Mouse (Mus musculus): ENCODE measurements at regions not wholly inside any gene's neighbourhood (a gene's known extent, or its start where the extent isn't known, plus 50 kb on each side); places are given as distances from the start of the nearest gene placed in this dataset.
A peak's percentile ranks its signal among the peaks of the same experiment; 100 is the strongest.

DNA sequence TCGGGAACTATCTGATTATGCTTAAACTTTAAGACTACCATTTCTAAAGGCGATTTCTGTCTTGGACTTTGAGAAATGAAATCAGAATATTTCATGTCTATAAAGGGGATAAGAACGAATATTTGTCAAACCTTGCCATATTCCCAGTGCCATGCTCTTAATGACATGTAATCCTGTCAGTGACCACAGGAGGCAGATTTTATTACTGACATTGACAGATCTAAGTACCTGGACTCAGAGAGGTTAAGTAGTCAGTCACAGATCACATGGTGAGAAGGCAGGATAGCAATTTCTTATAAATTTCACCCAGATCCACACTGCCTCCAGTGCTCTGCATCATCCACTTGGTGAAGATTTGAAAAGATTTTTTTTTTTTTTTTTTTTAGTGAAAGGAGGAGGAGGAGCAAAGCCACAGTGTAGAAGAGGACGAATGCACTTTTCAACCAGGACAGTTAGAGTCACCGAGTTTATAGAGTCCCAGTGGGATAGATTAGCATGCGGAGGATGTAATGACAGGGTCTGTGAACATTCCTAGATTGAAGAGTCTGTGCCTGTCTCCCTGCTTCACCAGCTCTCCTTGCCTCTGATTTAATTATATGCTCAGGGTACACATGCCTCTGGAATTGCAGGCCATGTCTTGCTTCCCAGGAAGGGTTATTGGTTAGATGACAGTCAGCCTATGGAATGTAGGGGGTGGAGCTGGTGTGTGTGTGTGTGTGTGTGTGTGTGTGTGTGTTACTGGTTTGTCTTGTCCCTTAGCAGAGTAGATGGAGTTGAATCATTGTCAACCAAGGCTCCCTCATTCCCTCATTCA, 1379.7 kb downstream of the Gsdmc2 start:
- CTCF ChIA-PET: interaction anchor here (1.0 to 1.6 kb wide), 2 partner anchors 16 to 473 kb away, joined by 3 to 4 read pairs; no protein-coding TSS in a partner anchor
- in situ Hi-C loops (cut with MboI; ENCODE audit: low pct_unique_long_range_greater_than_20kb): no loop called here
- H3K27me3 ChIP-seq: no peaks in the 10 kb centered on the region
- no peak for DNase-seq (ENCODE audit: low read depth, low spot score)
- ATAC-seq: peak; percentile 61
- peak; percentile 16 for TF ChIP-seq CTCF (IDR thresholded peaks at IDR 0.05)
- POLR2A ChIA-PET: no interaction called here

DNA sequence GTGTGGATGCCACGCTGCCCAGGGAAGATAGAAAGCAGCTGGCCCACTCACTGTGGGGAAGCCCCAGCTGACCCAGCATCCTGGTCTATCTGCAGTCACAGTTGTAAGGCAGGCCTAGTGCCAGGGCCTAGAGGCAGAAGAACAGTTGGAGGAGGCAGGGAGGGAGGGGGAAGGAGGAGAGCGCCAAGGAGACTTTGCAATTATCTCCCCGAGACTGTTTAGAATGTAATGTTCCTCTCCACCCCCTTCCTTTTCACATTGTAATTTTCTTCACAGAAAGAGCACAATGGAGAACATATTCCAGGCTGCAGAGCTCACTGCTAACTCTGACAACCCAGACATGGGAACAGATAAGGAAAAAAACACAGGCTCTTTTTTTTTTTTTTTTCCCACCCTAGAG, 1382.3 kb downstream of the Gsdmc2 start:
- no peak for DNase-seq (ENCODE audit: low read depth, low spot score)
- H3K27me3 ChIP-seq: no peaks in the 10 kb centered on the region

DNA sequence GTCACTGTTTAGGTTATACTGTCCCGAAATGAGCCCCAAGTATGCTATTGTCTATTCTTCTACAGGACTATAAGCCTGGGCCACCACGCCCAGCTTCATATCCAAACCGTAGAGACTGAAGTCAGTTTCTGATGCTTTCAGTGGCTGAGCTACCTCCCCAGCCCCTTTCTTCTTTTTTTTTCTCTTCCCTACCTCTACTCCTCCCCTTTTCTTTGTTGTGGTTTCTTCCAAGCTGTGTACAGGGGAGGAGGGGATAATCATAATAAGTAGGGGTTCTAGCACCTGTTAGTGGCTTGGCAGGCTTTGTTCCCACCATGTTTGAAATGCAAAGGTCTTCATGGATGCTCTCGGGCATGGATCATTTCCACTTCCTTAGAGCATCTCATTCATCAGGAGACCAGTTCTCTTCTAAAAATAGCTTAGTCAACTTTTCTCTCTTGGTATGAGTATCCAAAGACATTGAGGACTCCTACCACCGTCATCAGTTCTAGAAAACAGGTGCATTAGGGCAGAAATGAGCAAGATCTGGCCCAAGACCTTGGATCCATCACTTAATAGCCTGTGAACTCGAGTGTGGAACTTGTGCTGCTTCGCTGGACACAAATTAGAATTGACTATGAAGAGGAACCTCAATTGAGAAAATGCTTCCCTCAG, 1383.5 kb downstream of the Gsdmc2 start:
- POLR2A ChIA-PET: no interaction called here
- DNase-seq (ENCODE audit: low read depth, low spot score): no peak
- no peaks in the 10 kb centered on the region for H3K27me3 ChIP-seq
- no peak for ATAC-seq
- in situ Hi-C loops (cut with MboI; ENCODE audit: low pct_unique_long_range_greater_than_20kb): no loop called here
- TF ChIP-seq CTCF (IDR thresholded peaks at IDR 0.05): no peak
- CTCF ChIA-PET: no interaction called here

More for the DNA sequence above, 1382.3 kb downstream of the Gsdmc2 start:
- CTCF ChIA-PET: interaction anchor here (1.2 kb wide), 1 partner anchor 12 kb away, joined by 4 read pairs; no protein-coding TSS in a partner anchor
- in situ Hi-C loops (cut with MboI; ENCODE audit: low pct_unique_long_range_greater_than_20kb): no loop called here
- ATAC-seq: no peak
- POLR2A ChIA-PET: interaction anchor here (0.6 kb wide), 1 partner anchor 31 kb away, joined by 4 read pairs; no protein-coding TSS in a partner anchor
- TF ChIP-seq CTCF (IDR thresholded peaks at IDR 0.05): no peak

DNA sequence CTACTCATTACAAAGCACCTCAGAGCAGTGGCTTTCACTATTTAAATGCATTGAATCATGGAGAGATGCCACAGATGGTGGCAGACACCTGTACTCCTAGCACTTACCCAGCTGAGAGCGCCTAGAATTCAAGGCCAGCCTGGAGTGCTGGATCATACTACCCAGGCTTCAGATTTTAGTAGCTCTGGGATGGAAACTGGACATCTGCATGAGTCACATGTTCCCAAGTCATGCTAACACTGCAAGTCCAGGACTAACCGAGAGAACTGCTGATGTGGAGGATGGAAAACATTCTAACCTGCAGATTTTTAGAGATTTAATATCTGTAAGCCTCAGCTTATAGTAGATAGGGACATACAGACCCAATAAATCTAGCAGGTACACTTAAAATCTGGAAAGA, 1384.3 kb downstream of the Gsdmc2 start:
- ChIA-PET POLR2A (no interaction called here), CTCF (no interaction called here)
- no peak for TF ChIP-seq CTCF (IDR thresholded peaks at IDR 0.05)
- H3K27me3 ChIP-seq: no peaks in the 10 kb centered on the region
- DNase-seq (ENCODE audit: low read depth, low spot score) (no peak), ATAC-seq (no peak)
- in situ Hi-C loops (cut with MboI; ENCODE audit: low pct_unique_long_range_greater_than_20kb): no loop called here

DNA sequence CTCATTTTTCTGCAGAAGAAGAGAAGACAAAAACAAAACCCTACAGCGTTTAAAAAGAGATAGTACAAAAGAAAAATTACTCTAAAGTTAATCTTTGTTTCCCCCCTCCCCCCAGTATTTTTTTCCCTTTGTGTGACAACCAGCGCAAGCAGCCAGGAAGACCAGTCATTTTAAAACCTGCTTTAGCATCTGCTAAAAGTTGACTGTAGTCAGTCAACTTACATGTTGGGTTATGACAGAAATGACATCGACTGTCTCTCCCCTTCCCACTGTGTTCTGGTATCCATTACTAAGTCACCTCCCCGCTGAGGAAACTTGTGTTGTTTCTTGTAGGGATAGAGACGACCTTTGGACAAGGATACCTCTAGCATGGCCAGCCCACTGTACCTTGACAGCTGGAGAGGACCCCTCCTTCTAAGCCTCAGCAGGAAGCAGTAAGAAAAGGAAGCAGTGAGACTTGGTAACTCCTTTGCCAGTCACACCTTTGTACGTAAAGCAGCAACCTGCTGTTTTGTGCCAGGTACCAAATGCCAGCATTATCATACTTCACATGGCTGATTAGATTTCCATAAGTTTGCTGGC, 1384.9 kb downstream of the Gsdmc2 start:
- ATAC-seq (no peak), DNase-seq (ENCODE audit: low read depth, low spot score) (no peak)
- H3K27me3 ChIP-seq: no peaks in the 10 kb centered on the region
- ChIA-PET CTCF (interaction anchor here (1.5 kb wide), 1 partner anchor 52 kb away, joined by 3 read pairs; no protein-coding TSS in a partner anchor), POLR2A (no interaction called here)
- in situ Hi-C loops (cut with MboI; ENCODE audit: low pct_unique_long_range_greater_than_20kb): no loop called here
- TF ChIP-seq CTCF (IDR thresholded peaks at IDR 0.05): no peak

DNA sequence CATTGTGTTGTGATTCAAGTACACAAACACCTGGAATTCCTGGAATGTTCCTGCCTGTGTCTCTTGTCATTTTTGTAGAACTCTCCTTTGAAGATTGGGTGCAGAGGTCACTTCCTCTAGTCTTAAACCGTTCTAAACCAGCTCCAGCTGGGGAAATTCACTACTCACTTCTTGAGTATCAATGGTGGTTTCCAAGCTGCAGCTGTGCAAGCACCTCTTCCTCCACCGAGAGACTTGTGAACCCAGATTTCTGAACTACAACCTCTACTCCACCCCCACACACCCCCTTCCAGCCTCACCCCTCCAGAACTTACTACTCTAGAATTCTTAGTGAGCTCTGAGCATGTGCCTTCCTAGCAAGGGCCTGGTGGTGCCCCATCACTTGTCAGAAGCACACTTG, 1387.0 kb downstream of the Gsdmc2 start:
- no peak for TF ChIP-seq CTCF (IDR thresholded peaks at IDR 0.05)
- DNase-seq (ENCODE audit: low read depth, low spot score) (no peak), ATAC-seq (no peak)
- CTCF ChIA-PET: interaction anchor here (1.1 to 1.4 kb wide), 3 partner anchors 13 to 74 kb away, joined by 3 read pairs; no protein-coding TSS in a partner anchor
- POLR2A ChIA-PET: no interaction called here
- no peaks in the 10 kb centered on the region for H3K27me3 ChIP-seq
- in situ Hi-C loops (cut with MboI; ENCODE audit: low pct_unique_long_range_greater_than_20kb): no loop called here

DNA sequence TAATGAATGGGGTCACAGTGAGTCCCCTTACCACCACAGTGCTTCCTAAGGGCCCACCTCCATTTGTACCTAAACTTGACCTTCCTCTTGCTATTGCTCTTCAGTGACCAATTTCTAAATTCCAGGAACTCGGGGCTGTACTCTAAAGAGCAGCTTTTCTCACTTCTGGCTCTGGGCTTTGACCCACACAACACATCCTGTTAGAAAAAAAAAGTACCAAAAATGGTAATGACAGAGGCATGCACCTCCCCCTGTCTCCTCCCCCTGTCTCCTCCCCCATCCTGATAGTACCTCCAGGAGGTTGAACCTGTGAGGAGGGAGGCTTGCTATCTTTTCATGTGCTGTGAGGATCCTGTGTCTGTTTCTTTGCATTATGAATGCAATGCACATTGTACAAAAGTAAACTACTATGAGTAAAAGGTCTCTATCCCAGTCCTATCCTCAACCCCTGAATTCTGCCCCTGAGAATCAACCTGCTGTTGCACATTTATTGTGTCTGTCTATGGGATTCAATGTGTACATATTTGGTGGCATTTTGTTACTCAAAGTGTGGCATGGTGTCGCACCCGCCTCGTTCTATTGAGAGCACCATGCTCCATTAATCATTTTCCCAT, 1387.8 kb downstream of the Gsdmc2 start:
- POLR2A ChIA-PET: no interaction called here
- no peak for ATAC-seq
- CTCF ChIA-PET: no interaction called here
- TF ChIP-seq CTCF (IDR thresholded peaks at IDR 0.05): no peak
- in situ Hi-C loops (cut with MboI; ENCODE audit: low pct_unique_long_range_greater_than_20kb): no loop called here
- H3K27me3 ChIP-seq: no peaks in the 10 kb centered on the region
- no peak for DNase-seq (ENCODE audit: low read depth, low spot score)

DNA sequence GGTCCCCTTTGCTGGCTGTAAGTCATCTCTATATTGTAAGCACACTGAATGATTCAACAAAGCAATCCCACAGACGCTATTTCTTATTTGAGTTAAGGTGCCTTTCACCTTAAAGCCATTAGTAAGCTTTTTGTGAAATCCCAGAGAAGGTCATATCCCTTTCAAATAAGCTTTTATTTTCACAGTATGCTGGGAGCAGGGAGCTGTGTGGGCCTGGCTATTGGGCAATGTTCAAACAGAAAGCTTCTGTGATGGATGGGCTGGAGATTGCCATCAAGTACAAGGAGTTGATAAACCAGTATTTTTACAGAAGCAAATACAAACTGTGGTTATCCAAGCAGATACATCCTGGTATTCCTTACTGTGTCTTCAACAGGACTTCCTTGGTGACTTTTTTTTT, 1389.0 kb downstream of the Gsdmc2 start:
- in situ Hi-C loops (cut with MboI; ENCODE audit: low pct_unique_long_range_greater_than_20kb): no loop called here
- no peak for DNase-seq (ENCODE audit: low read depth, low spot score)
- ATAC-seq: no peak
- H3K27me3 ChIP-seq: no peaks in the 10 kb centered on the region
- ChIA-PET POLR2A (no interaction called here), CTCF (no interaction called here)
- TF ChIP-seq CTCF (IDR thresholded peaks at IDR 0.05): no peak

DNA sequence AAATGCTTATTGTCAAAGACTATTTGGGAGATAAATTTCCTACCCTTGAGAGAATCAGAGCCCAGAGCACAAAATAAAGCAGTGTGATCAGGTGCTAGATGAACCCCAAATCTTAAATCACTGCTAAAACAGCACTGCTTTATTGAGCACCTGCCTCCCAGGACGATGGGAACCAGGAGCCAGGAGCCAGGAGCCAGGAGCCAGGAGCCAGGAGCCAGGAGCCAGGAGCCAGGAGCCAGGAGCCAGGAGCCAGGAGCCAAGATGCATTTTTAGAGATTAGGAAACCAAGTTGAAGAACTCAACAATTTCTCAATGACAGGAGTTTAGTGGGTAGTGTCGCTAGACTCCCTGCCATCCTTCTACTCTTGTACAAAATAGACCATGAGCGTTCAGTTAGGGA, 1396.9 kb downstream of the Gsdmc2 start:
- H3K27me3 ChIP-seq: no peaks in the 10 kb centered on the region
- in situ Hi-C loops (cut with MboI; ENCODE audit: low pct_unique_long_range_greater_than_20kb): no loop called here
- ChIA-PET CTCF (no interaction called here), POLR2A (interaction anchor here (0.6 kb wide), 1 partner anchor 114 kb away, joined by 3 read pairs; no protein-coding TSS in a partner anchor)
- ATAC-seq (no peak), DNase-seq (ENCODE audit: low read depth, low spot score) (no peak)
- TF ChIP-seq CTCF (IDR thresholded peaks at IDR 0.05): no peak

DNA sequence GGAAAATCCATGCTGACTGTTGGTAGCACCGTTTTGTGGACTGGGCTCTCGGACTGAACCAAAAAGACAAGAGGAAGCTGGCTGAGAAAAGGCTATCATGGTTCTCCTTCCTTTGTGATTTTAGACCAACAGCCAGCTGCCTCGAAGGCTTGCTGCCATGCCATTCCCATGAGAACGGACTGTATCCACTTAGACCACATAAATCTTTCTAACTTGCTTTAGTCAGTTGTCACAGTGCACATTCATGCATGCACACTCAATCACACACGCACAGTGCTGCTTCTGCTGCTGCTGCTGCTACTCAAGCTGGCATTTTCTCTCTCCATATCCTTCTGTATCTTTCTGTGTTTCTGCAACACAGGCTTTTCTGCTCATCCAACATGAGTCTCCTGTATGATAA, 1405.8 kb downstream of the Gsdmc2 start:
- TF ChIP-seq CTCF (IDR thresholded peaks at IDR 0.05): no peak
- POLR2A ChIA-PET: no interaction called here
- in situ Hi-C loops (cut with MboI; ENCODE audit: low pct_unique_long_range_greater_than_20kb): no loop called here
- CTCF ChIA-PET: interaction anchor here (1.1 kb wide), 1 partner anchor 10 kb away, joined by 3 read pairs; no protein-coding TSS in a partner anchor
- no peak for ATAC-seq
- no peak for DNase-seq (ENCODE audit: low read depth, low spot score)
- H3K27me3 ChIP-seq: no peaks in the 10 kb centered on the region

Measured in Patski (cell line).